Mouse (Mus musculus) thymus, adult 2 months (tissue): ENCODE results near the gene Zyx. TPM values are rescaled to one million over a fixed set of nuclear protein-coding genes. Genes with fewer than 3 reads are reported as not detected.

Experiments
- DNase-seq: peaks from one replicate; pipeline ENCODE4 v3.0.0; 2021
- H3K27ac ChIP-seq: fragments of 200-500 bp; 2 replicates; pipeline ENCODE4 v1.5.1; 2012; ENCODE audit warnings: low read length, control low read depth; ENCODE audit not compliant: control insufficient read depth, insufficient read depth
- H3K27me3 ChIP-seq: fragments of 200-500 bp; 2 replicates; pipeline ENCODE4 v1.6.1; 2012; ENCODE audit warnings: mild to moderate bottlenecking, low read length, moderate library complexity, mixed read lengths; ENCODE audit not compliant: control insufficient read depth, insufficient read depth
- H3K36me3 ChIP-seq: fragments of 200-500 bp; 2 replicates; pipeline ENCODE4 v1.6.1; 2012; ENCODE audit warnings: mild to moderate bottlenecking, low read length, moderate library complexity; ENCODE audit not compliant: control insufficient read depth, insufficient read depth
- H3K4me1 ChIP-seq: fragments of 200-500 bp; replicated peaks from 2 replicates; pipeline ENCODE4 v1.6.1; 2012; ENCODE audit warnings: low read length; ENCODE audit not compliant: control insufficient read depth, insufficient read depth
- H3K4me3 ChIP-seq: fragments of 200-500 bp; 2 replicates; pipeline ENCODE4 v1.5.1; 2012; ENCODE audit warnings: mild to moderate bottlenecking, low read length, control low read depth, moderate library complexity; ENCODE audit not compliant: control insufficient read depth, insufficient read depth
- CTCF ChIP-seq: fragments of 200-500 bp; IDR thresholded peaks from 2 replicates; pipeline ENCODE4 v1.5.1; 2012; ENCODE audit warnings: mild to moderate bottlenecking, control low read depth, low read length, moderate library complexity, borderline replicate concordance; ENCODE audit not compliant: control insufficient read depth, poor library complexity, insufficient read depth; ENCODE audit errors: extremely low read depth
- POLR2A ChIP-seq: fragments of 200-500 bp; IDR thresholded peaks from 2 replicates; pipeline ENCODE4 v1.6.1; 2012; ENCODE audit warnings: mild to moderate bottlenecking, low read length, control low read depth, moderate library complexity; ENCODE audit not compliant: control insufficient read depth, poor library complexity, insufficient read depth; ENCODE audit errors: extremely low read depth
- WGBS: fragments of 180-500 bp; shearing (Covaris S2); methylation state at CpG from one replicate; pipeline ENCODE4 v1.1.7; 2018; 5-methylcytosine and 5-hydroxymethylcytosine counted together
- polyA plus RNA-seq: library from polyadenylated mRNA; depleted of rRNA; stranded (reverse); fragments of >200 nt; gene quantifications from 2 replicates; pipeline ENCODE4 v1.2.3, GENCODE M21; 2012

Zyx gene
- polyA plus RNA-seq, 1 experiment, result 209 TPM

DNA sequence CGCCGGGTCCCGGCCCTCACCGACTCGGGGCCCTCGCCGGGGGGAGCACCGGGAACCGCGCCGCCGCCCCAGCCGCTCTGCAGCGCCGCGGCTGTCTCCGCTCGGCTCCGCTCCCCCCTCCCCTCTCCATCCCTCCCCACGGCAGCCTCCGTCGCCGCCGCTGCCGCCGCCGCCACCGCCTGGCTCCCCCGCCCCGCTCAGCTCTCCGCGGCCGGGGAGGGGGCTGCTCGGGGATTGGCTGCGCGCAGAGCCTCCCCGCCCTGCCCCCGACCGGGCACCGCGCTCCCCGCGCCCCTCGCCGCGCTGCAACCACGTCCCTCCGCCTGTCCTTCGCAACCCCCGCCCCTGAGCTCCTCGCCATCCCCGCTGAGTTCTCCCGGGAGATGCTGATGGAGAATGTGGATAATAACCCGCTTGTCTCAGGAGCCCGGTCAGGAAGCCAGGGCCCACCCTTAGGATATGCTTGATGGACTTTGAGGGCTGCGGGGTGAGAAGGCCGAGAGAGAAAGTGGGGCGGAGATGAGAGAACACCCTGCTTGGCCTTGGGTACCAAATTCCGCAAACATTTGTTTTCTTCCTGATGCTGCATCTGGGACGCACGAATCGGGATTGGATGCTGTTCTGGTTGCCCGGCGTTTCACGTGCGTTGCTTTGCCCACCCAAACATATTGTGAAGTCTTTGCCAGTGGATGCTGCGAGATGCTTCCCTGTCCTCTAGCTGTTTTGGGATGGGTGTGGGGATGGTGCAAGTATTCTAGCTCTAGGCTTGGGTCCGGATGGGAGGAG is 24.8 kb upstream of the Zyx start, which contains the start of gene Fam131b:
Fam131b (minus strand) TSS at position 162 of the 786 bp plus-strand sequence.
- Histone ChIP-seq H3K27ac (no peak within 1 kb of the TSS), H3K36me3 (no peaks in the 10 kb centered on the region), H3K4me1 (peaks cover 12% of the 10 kb centered on the region), H3K27me3 (peaks cover 15% of the 10 kb centered on the region), H3K4me3 (peak within 1 kb of the TSS; percentile 74)
- peak; percentile 62 for DNase-seq
- TF ChIP-seq POLR2A (peak; percentile 27; the same call in 1 of the 2 replicates), CTCF (no peak)
- 1% methylated on average over 59 of the region's 68 CpGs for WGBS

DNA sequence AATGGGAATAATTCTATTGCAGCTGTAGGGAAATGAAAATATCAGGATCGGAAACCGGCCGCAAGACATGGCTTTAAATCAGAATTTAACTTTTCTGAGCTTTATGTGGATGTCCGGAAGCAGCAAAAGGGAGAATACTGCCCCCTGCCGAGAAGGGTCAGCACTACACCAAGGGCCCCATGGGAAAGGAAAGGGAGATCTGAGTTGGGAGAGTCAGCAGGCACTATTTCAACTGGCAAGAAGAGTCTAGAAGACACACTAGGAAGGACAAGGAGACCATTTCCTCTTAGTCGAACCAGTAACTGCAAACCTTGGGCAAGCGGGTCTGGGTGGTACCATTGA is 24.2 kb upstream of the Zyx start:
- Histone ChIP-seq H3K27ac (no peak overlapping the region), H3K4me1 (peaks cover 12% of the 10 kb centered on the region), H3K27me3 (peaks cover 15% of the 10 kb centered on the region), H3K36me3 (no peaks in the 10 kb centered on the region), H3K4me3 (peak overlapping the region; percentile 74)
- 15% methylated on average over 7 of the region's 7 CpGs for WGBS
- peak; percentile 85 for DNase-seq
- TF ChIP-seq POLR2A, result no peak
- no peak for TF ChIP-seq CTCF

DNA sequence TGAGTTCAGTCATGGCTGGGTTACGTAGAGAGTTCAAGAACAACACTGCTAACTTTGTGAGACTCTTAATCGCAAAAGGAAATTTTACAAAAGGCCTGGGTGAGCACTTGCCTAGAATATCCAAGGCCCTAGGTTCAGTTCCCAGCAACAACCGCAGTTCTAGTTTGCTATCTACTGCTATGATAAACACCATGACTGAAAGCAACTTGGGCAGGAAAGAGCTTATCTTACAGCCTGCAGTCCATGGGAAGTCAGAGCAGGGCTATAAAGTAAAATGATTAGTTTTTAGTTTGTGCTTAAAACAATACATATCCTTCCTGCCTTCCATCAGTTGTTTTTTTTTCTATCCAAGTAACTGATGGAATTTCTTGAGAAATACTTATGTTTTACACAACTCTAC is 22.9 kb upstream of the Zyx start:
- Histone ChIP-seq H3K4me3 (no peak overlapping the region), H3K27me3 (peaks cover 15% of the 10 kb centered on the region), H3K36me3 (no peaks in the 10 kb centered on the region), H3K27ac (no peak overlapping the region), H3K4me1 (peaks cover 12% of the 10 kb centered on the region)
- DNase-seq, result no peak
- TF ChIP-seq CTCF (no peak), POLR2A (no peak)
- 96% methylated on average over 3 of the region's 3 CpGs for WGBS

GRCm38 (mm10) chr6:42328757-42329156 is 20.7 kb upstream of the Zyx start:
- no peak overlapping the region for H3K27ac ChIP-seq
- no peaks in the 10 kb centered on the region for H3K36me3 ChIP-seq
- H3K4me1 ChIP-seq, result peaks cover 9% of the 10 kb centered on the region
- no peak for DNase-seq
- 88% methylated on average over 3 of the region's 3 CpGs for WGBS
- H3K27me3 ChIP-seq, result peaks cover 6% of the 10 kb centered on the region
- no peak overlapping the region for H3K4me3 ChIP-seq
- no peak for TF ChIP-seq CTCF

DNA sequence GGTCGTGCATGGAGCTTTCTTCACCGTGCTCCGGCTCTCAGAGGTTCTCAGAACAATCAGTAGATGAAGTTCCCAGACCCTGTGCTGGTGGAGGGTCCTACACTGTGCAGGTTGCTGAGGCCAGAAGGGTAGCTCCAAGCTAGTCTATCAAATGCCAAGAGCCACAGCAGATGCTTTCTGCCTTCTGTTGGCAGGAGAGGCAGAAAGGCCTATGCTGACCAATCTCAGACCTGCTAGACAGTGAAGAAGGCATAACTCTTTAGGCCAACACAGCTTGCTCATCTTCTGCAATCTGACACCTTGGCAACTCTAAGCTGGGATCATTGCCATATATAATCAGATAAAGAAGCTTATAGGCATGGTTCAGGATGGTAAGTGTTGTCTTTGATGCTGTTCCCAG is 19.2 kb upstream of the Zyx start:
- no peaks in the 10 kb centered on the region for H3K27me3 ChIP-seq
- no peaks in the 10 kb centered on the region for H3K4me1 ChIP-seq
- no peak overlapping the region for H3K27ac ChIP-seq
- TF ChIP-seq POLR2A (no peak), CTCF (no peak)
- H3K4me3 ChIP-seq, result no peak overlapping the region
- no peak for DNase-seq
- WGBS, result 91% methylated on average over 3 of the region's 3 CpGs
- no peaks in the 10 kb centered on the region for H3K36me3 ChIP-seq

- H3K27ac ChIP-seq, result no peak overlapping the region
- TF ChIP-seq CTCF (no peak), POLR2A (no peak)
- no peak for DNase-seq
- H3K4me3 ChIP-seq, result no peak overlapping the region
- H3K4me1 ChIP-seq, result no peaks in the 10 kb centered on the region
- no peaks in the 10 kb centered on the region for H3K27me3 ChIP-seq
- H3K36me3 ChIP-seq, result no peaks in the 10 kb centered on the region
- WGBS, result 97% methylated on average over 3 of the region's 3 CpGs
Measured at GRCm38 (mm10) chr6:42330946-42331345, 18.5 kb upstream of the Zyx start.

- no peak for TF ChIP-seq CTCF
- H3K36me3 ChIP-seq, result no peaks in the 10 kb centered on the region
- no peaks in the 10 kb centered on the region for H3K27me3 ChIP-seq
- H3K4me3 ChIP-seq, result no peak overlapping the region
- H3K27ac ChIP-seq, result no peak overlapping the region
- 94% methylated on average over 2 of the region's 2 CpGs for WGBS
- H3K4me1 ChIP-seq, result peaks cover 13% of the 10 kb centered on the region
- DNase-seq, result no peak
Measured at GRCm38 (mm10) chr6:42339189-42339588, 10.2 kb upstream of the Zyx start.
